Mouse (Mus musculus): ENCODE data around the gene Cmya5. TPM values are rescaled to one million over a fixed set of nuclear protein-coding genes. Genes with fewer than 3 reads are reported as not detected.

The Cmya5 gene
- 0.14 and 0.15 TPM in 2 replicates for polyA plus RNA-seq (2015; fragmentation: Nextera tagmentation; extraction: Ambion mirVana)

GRCm38 (mm10) chr13:93144336-93145167 is at the start of gene Cmya5:
Gene Cmya5, minus strand, starts transcription at chr13:93144724.

DNA sequence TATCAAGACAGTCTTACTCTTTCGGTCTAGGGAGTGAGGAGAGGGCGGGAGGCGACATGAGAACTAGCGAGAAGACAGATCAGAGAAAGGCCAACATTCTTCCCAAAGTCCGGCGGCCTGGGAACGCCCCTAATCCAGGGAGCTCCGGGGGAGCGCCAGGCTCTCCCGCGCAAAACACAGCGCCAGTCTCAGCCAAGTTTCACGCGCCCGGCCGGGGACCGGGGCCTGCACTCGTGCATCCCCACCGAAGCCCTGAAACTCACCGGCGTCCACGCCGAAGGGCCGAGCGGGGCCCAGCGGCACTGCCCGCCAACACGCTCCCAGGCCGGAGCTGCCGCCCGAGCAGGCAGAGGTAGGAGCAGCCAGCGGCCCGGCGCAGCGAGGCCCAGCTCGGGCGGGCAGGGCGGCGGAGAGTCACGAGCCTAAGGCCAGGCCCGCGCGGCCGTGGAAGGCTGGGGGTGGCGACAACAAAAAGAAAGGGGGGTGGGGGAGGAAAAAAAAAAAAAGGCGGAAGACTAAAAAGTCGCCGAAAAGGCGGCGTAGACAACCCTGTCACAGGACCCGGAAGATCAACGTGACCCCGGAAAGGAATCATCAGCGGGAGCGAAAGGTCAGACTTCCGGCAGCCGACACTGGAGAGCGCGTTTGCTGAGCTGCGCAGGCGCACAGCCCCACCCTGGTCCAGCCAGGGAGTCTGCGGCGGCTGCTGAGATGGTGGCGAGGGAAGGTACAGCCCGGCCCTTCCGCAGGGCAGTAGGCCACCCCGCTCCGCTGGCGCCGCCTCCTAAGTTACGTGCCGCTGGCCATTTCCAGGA is 47.5 kb upstream of the Cmya5 start, which contains the start of gene Tent2:
Gene Tent2 (minus strand): TSS at position 555 of the 815 bp plus-strand sequence.

Other genes with a start within 250 kb of the Cmya5 start
- gene Tent2, start 47.7 kb upstream of the Cmya5 start, polyA plus RNA-seq (2015; fragmentation: Nextera tagmentation; extraction: Ambion mirVana): 33.8 and 35.9 TPM in 2 replicates
- gene Homer1, start 154.9 kb upstream of the Cmya5 start, polyA plus RNA-seq (2015; fragmentation: Nextera tagmentation; extraction: Ambion mirVana): 3.2 and 3.4 TPM in 2 replicates